Mouse (Mus musculus) brown adipose tissue, adult 24 weeks (tissue): ENCODE results near the gene Cmss1. TPM values are rescaled to one million over a fixed set of nuclear protein-coding genes. Genes with fewer than 3 reads are reported as not detected.

Experiments used
- H3K27ac ChIP-seq: fragments of 200-500 bp; replicated peaks from 2 replicates; pipeline ENCODE4 v1.5.1; 2012; ENCODE audit warnings: low read depth, mild to moderate bottlenecking, low read length
- H3K4me1 ChIP-seq: fragments of 200-500 bp; 2 replicates; pipeline ENCODE4 v1.6.1; 2012; ENCODE audit warnings: low read length, mixed read lengths; ENCODE audit not compliant: control insufficient read depth, insufficient read depth, insufficient read length
- H3K4me3 ChIP-seq: fragments of 200-500 bp; 2 replicates; pipeline ENCODE4 v1.5.1; 2012; ENCODE audit warnings: low read depth, mild to moderate bottlenecking, low read length, moderate library complexity; ENCODE audit not compliant: insufficient read depth
- polyA plus RNA-seq: library from polyadenylated mRNA; stranded (reverse); fragments of >200 nt; gene quantifications from 2 replicates; pipeline ENCODE4 v1.2.4, GENCODE M21; 2012; ENCODE audit not compliant: missing spikeins, insufficient read depth, insufficient read length

Cmss1 gene
- polyA plus RNA-seq, 1 experiment, result 10.9 TPM

DNA sequence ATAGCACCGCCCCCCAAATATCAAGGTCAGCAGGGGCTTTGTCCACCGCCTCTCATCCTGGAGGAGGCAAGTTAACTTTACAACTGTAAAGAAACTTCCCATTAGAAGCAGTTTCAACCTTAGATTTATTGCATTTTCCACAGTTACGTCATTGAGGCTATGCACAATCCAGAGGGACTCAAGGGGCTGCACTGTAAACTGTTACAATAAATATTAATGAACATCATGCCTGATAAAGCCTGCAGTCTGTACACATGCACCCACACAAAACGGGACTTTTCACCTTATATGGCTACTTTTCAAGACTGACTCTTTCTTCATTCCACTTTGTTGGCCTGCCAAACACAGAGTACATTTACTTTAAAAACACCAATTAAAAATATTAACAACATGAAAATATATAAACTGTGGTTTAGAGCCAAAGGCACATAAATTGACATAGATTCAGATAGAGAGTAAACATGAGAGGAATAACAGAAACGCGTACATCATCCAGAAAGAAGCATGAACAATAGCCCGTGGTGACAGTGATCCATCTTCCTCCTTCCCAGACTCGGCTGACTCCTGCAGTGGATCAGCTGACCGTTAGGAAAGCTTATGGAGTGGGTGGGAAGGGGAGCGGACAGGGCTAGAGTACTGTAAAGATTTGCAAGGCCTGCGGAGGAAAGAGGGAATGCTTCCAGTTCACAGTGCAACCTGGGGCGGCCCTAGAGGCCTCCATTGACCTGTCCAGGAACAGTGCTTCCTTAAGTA is 122.4 kb downstream of the Cmss1 start:
- H3K4me1 ChIP-seq, result peaks cover 11% of the 10 kb centered on the region
- no peak overlapping the region for H3K27ac ChIP-seq
- H3K4me3 ChIP-seq, result no peak overlapping the region

DNA sequence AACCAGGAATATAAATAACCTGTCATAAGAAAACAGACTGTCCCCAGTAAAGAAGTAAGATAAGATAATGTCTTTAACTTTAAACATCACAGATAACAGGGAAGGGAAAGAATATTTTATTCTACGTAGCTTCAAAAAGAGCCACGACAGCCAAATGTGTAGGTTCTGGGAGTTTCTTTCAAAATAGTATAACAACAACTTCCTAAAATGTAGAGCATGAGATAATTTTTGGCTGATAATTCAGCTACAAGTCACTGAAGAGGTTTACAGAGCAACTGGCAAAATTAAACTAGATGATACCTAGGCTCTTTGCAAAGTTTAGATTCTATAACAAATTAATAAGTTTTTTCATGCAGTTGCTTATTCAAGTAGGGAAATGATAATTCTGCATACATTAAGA is 123.2 kb downstream of the Cmss1 start:
- Histone ChIP-seq H3K4me1 (peaks cover 11% of the 10 kb centered on the region), H3K27ac (no peak overlapping the region), H3K4me3 (no peak overlapping the region)

DNA sequence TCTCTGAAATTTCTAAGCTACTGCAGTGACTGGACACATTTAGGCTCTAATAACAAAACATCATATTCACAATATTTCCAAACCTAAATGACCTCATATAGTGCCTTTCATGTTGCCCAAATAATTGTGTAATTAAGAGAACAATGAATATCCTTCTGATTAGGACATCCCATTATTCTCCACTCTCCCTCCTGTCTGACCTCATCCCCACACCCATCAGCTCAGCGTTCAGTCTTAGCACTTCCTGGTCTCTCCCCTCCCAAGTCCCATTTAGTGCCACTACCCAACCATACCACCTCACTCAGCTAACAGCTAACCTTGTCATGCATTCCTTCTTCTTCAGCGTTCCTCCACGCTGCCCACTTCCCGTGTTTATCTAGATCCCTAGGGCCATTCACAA is 123.8 kb downstream of the Cmss1 start:
- Histone ChIP-seq H3K27ac (no peak overlapping the region), H3K4me1 (peaks cover 10% of the 10 kb centered on the region), H3K4me3 (no peak overlapping the region)

DNA sequence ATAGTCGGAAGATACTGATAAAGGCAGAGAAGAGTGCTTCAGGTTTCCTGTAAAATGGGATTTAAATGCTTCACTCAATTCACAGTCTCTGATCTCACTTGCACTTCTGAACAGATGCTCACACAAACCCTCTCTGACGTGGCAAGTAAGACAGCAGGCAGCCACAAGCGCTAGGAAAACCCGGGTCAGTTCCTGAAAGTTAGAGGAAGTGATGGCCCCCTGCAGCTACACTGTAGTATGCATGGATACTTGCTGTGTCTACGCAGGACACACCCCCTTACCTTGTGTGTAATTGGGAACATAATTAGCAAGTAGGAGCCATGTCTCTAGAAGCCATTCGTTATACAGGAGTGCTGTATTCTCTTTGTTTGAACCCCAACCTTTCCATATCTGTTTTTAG is 124.4 kb downstream of the Cmss1 start:
- Histone ChIP-seq H3K4me3 (no peak overlapping the region), H3K4me1 (peaks cover 6% of the 10 kb centered on the region), H3K27ac (no peak overlapping the region)

DNA sequence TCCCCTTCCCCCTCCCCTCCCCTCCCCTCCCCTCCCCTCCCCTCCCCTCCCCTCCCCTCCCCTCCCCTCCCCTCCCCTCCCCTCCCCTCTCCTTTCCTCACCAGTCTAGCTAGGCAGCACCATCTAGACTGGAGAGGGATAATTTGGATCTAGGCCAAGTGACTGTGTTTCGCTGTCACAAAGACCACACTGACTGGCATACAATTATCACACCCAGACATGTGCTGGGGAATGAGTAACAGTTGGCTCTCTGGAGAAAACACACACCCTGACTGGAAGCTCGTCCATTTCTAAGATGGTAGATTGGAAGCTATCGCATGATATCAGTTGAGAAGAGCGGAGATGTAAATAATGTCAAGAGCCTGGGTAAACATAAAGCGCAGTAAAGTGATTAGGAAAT is 126.9 kb downstream of the Cmss1 start:
- Histone ChIP-seq H3K27ac (no peak overlapping the region), H3K4me3 (no peak overlapping the region), H3K4me1 (peaks cover 3% of the 10 kb centered on the region)

DNA sequence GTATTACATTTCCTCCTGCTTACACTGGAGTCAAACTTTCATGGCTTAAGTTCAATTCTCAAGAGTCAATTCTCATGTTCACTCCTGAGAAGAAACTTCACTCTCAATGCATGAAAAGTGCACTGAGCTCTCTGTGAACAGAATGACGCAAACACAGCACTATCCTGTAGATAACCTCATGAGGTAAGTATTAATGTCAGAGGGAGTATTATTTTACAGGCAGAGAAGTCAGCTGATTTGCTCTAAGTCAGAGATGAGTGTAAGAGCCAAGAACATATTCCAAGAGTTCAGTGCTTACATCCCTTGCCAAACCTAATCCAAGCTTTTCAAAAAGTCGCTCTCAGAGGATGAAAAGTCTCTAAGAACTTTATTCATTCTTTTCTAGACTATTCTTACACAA is 128.2 kb downstream of the Cmss1 start:
- no peak overlapping the region for H3K27ac ChIP-seq
- H3K4me1 ChIP-seq, result no peaks in the 10 kb centered on the region; the same call in 1 of the 2 replicates
- no peak overlapping the region for H3K4me3 ChIP-seq

DNA sequence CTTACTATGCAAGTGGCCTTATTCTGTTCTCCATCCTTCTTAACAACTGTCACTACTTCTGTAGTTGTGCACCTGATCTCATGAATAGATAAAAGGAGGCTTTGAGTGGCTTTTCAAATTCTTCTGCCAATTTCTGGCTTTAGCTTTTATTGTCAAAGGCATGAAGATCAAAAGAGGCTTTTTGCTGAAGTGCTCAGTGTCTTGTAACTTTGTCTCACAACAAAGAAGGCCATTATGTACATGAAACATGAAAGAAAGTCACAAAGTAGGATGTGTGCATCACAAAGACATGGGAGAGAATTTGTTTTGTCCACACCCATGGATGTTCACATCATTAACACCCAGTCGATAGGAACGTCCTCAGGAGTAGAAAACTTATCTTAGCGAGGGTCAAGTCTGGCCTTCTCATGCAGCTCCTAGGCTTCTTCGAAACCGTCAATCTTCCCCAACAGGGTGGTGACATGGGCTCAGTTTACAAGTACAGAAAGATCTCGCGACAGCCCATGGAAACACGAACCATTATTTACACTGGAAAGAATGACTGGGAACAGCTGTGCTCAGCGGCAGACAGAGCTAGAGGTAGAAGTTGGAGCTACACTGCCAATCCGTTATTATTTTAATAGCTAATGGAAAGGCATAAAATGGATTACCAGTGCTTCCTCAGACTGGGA is 133.1 kb downstream of the Cmss1 start:
- no peak overlapping the region for H3K4me3 ChIP-seq
- no peaks in the 10 kb centered on the region; the same call in 1 of the 2 replicates for H3K4me1 ChIP-seq
- H3K27ac ChIP-seq, result no peak overlapping the region

DNA sequence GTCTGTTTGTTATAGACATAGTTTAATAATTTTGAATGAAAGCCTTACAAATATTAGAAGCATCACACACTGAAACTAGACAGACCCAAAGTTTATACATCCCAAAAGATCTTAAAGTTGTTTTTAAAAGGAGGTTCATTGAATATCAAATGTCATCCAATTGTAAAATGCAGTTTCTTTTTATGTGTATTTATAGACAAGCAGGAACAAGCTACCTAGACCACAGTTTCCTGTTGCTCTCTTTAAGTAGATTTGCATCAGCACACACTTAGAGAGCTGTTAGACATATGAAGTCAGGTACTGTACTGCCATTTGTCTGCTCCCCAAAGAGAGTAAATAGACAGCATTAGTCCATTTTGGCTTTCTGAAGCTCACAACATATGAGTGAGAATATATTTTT is 135.6 kb downstream of the Cmss1 start:
- no peak overlapping the region for H3K27ac ChIP-seq
- no peak overlapping the region for H3K4me3 ChIP-seq
- H3K4me1 ChIP-seq, result no peaks in the 10 kb centered on the region; the same call in 1 of the 2 replicates

DNA sequence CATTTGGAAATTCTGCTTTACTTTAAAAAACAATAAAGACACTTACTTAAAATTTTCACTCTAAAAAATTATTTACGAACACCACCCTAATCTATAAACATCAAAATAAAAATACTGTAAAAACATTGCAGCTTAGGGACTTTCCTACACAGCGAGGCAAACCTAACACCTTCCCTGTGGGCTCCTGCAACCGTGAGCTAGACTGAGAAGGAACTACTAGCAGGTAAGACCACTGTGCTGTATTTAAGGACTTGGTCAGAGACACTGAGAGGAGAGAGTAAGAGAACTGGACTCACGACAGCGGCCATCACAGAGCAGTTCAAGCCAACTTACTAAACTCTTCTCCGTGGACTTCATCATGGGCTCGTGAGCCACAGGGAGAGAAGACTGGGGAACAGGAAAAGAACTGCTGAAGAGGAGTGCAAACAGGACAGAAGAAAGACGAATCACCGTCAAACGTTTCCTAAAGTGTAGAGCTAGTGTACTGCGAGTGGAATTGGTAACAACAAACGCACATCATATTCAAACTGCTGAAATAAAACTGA is 136.3 kb downstream of the Cmss1 start:
- H3K4me3 ChIP-seq, result no peak overlapping the region

DNA sequence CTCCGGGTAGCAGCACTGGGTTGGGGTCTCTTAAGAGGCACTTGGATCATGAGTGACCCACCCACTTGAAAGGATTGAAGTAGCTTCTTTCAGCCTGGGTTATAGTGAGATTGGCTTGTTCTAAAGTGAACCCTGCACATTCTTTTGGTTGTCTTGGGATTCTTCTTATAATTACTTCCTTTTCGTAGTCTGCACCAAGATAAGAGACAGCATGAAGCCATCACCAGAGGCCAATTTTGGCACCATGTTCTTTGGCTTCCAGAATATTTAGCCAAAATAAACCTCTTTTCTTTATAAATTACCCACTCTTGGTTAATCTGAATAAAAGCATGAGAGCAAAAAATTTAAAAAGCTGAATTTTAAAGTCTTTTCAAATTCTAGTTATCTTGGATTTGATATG is 136.8 kb downstream of the Cmss1 start:
- Histone ChIP-seq H3K4me3 (no peak overlapping the region), H3K27ac (no peak overlapping the region), H3K4me1 (no peaks in the 10 kb centered on the region; the same call in 1 of the 2 replicates)

More for the DNA sequence above, 136.3 kb downstream of the Cmss1 start:
- Histone ChIP-seq H3K4me1 (no peaks in the 10 kb centered on the region; the same call in 1 of the 2 replicates), H3K27ac (no peak overlapping the region)

DNA sequence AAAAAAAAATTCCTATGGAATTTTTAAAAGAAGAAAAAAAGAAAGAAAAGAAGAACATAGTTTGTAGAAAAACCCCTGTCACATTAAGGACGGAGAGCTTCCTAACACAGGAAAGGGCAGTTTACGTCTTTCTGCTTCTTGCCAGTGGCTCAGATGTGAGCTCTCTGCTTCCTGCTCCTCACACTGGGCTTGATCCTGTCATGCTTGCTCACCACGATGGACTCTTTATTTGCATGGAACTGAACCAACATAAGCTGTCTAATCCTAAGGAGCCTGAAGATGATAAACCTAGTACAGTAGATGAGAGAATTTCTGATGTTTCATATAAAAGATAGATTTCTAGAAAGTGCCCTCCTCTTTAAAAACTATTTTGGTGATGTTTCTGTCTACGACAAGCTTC is 137.4 kb downstream of the Cmss1 start:
- no peaks in the 10 kb centered on the region; the same call in 1 of the 2 replicates for H3K4me1 ChIP-seq
- H3K27ac ChIP-seq, result no peak overlapping the region
- no peak overlapping the region for H3K4me3 ChIP-seq

DNA sequence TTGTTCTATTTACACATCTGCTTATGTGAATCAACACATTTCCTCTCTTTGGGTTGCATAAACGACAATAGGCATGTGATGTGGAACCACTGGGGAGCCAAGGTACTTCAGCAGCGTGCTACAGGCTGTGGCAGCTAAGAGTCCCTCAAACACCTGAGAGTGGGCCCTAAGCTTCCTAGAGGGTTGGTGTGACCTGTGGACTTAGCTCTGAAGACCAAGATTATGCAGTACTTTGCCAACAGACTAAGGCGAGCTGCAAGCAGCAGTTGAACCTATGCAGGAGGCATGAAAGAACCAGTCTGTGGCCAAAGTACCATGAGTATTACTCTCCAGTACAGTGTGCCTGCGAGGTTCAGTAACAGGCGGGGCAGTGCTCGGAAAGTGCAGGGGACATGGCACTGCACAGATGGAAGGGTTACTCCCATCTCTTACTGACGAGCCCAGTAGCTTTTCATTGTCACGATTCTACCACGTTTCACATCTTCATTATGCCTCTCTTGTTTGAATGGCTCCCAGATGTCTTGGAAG is 141.2 kb downstream of the Cmss1 start:
- H3K4me1 ChIP-seq, result no peaks in the 10 kb centered on the region
- no peak overlapping the region for H3K4me3 ChIP-seq

DNA sequence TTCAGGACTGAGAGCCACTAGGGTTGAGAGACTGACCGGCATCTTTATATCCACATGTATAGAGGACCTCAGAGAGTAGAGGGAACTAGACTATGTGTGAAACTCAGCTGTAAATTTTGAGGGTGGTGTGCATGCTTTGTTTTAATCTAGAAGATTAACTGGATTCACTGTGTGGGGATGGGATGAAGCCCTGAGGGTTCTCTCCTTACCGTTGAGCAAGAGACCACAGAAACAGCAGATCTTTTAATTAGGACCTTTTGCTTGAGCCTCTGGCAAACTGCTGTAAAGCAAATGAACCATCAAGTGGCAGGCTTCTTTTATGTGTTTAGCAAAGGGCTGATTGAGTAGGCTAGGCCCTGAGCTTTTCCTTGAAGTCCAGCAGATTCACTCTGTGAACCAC is 150.7 kb downstream of the Cmss1 start:
- H3K27ac ChIP-seq, result no peak overlapping the region

More for the DNA sequence above, 141.2 kb downstream of the Cmss1 start:
- no peak overlapping the region for H3K27ac ChIP-seq

DNA sequence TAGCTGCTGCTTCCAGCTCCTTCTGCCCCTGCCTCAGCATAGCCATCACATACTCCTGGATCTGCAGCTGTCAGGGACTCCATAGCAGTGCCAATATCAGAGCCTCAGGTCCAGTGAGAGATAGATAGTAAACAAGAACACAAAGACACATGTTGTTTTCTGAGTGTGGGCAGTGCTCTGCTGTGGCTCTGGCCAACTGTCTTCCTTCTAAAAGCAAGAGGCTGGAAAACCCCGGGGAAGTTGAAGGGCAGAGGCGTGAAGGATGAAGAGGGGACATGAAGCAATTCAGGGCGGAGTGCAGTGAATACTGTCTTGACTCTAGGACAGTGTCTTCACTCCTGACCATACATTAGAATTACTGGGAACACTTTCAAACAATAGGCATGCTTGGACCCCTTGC is 151.1 kb downstream of the Cmss1 start:
- Histone ChIP-seq H3K27ac (no peak overlapping the region), H3K4me3 (no peak overlapping the region), H3K4me1 (no peaks in the 10 kb centered on the region)

More for the DNA sequence above, 150.7 kb downstream of the Cmss1 start:
- H3K4me3 ChIP-seq, result no peak overlapping the region
- no peaks in the 10 kb centered on the region for H3K4me1 ChIP-seq

DNA sequence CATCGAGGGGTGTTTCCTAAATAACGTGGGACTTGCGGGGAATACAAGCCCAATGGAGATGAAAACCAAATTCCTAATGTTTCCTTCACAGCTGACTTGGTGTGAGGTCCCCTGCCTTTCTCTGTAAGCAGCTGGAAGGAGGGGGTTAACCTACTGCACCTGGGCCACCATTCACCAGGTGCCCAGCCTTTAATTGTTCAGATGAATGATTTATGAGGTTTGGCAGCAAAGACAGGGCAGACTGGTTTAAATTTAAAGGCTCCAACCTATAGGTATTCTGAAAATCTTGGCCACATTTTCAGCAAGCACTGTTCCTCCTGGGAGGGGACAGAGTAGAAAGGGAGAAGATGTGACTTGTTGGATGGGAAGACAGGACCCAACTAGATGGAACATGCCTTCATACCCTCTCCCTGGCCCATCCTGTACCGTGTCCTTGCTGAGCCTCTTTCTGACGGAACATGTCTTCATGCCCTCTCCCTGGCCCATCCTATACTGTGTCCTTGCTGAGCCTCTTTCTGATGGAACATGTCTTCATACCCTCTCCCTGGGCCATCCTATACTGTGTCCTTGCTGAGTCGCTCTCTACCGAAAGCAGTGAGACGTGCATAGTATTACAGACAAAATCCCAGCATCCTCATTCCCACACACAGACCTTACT is 152.4 kb downstream of the Cmss1 start:
- Histone ChIP-seq H3K4me3 (no peak overlapping the region), H3K4me1 (no peaks in the 10 kb centered on the region), H3K27ac (no peak overlapping the region)
